18 mouse cellular contexts compared by ENCODE assay signal in genomic region chr11:51840657-51841056, GRCm38 (mm10). TPM values are rescaled to one million over a fixed set of nuclear protein-coding genes. Genes with fewer than 3 reads are reported as not detected.
DNase-seq lines count a peak whose midpoint lies in the region; ATAC-seq and TF ChIP-seq lines count a peak whose summit lies in the region.
"Had no signal": no experiment of that assay in that cellular context is flagged by ENCODE, and none has a peak within 500 bp of the region (broad histone marks: within the 10 kb centered on the region; RNA-seq: fewer than 3 reads in every experiment).

No protein-coding gene starts in this region.

- no peaks in the 10 kb centered on the region for H3K4me1 ChIP-seq in lung, embryonic 14.5 days (ENCODE audit: insufficient read depth)
- no peaks in the 10 kb centered on the region for H3K4me1 ChIP-seq in lung, postnatal 0 days (ENCODE audit: insufficient read depth, low read depth, low read length)
- H3K4me1 ChIP-seq in liver, embryonic 11.5 days (replicated peaks; ENCODE audit: control insufficient read depth, insufficient read depth, low read length), result peaks cover 18% of the 10 kb centered on the region
- H3K4me1 ChIP-seq: midbrain, embryonic 15.5 days had no signal

- no peak for ATAC-seq in lung, embryonic 14.5 days (ENCODE audit: insufficient read depth)
- no peak for ATAC-seq in lung, postnatal 0 days
- ATAC-seq in erythroblast, adult 5-6 weeks (replicated peaks; ENCODE audit: low FRiP score, poor library complexity, severe bottlenecking), result peak; percentile 83
- ATAC-seq in liver, embryonic 11.5 days (replicated peaks; ENCODE audit: low FRiP score), result peak; percentile 83
- ATAC-seq in megakaryocyte progenitor cell, adult 5-6 weeks (replicated peaks; ENCODE audit: poor library complexity), result peak; percentile 84
- ATAC-seq: midbrain, embryonic 15.5 days had no signal

- TF ChIP-seq EP300 in lung, postnatal 0 days (IDR thresholded peaks at IDR 0.05), result no peak

- H3K4me2 ChIP-seq in lung, embryonic 14.5 days, result no peak overlapping the region
- H3K4me2 ChIP-seq in lung, postnatal 0 days (replicated peaks; ENCODE audit: low read depth, low read length), result no peak overlapping the region
- H3K4me2 ChIP-seq in liver, embryonic 11.5 days, result peak overlapping the region; percentile 50
- H3K4me2 ChIP-seq: embryonic facial prominence, embryonic 12.5 days; hindbrain, embryonic 14.5 days; midbrain, embryonic 15.5 days had no signal

- 67% methylated on average over 9 of the region's 9 CpGs for WGBS in lung, embryonic 14.5 days
- WGBS in lung, postnatal 0 days, result 64% methylated on average over 9 of the region's 9 CpGs
- 40% methylated on average over 9 of the region's 9 CpGs for WGBS in liver, embryonic 11.5 days

- no peaks in the 10 kb centered on the region for H3K27me3 ChIP-seq in lung, embryonic 14.5 days (ENCODE audit: insufficient read depth, low read length)
- no peaks in the 10 kb centered on the region for H3K27me3 ChIP-seq in lung, postnatal 0 days (replicated peaks; ENCODE audit: insufficient read depth, low read length)
- H3K27me3 ChIP-seq in liver, embryonic 11.5 days (replicated peaks; ENCODE audit: control insufficient read depth, insufficient read depth, low read length), result no peaks in the 10 kb centered on the region
- H3K27me3 ChIP-seq: embryonic facial prominence, embryonic 12.5 days; midbrain, embryonic 15.5 days had no signal

- no peak overlapping the region for H3K9ac ChIP-seq in lung, embryonic 14.5 days
- H3K9ac ChIP-seq in lung, postnatal 0 days (replicated peaks; ENCODE audit: low read depth), result no peak overlapping the region
- H3K9ac ChIP-seq in liver, embryonic 11.5 days (ENCODE audit: low read depth, low read length), result no peak overlapping the region; the same call in 1 of the 2 replicates
- H3K9ac ChIP-seq: embryonic facial prominence, embryonic 12.5 days; hindbrain, embryonic 14.5 days; midbrain, embryonic 15.5 days had no signal

- H3K9me3 ChIP-seq in lung, embryonic 14.5 days (ENCODE audit: low read depth, low read length), result no peaks in the 10 kb centered on the region
- H3K9me3 ChIP-seq in lung, postnatal 0 days (ENCODE audit: low read length), result no peaks in the 10 kb centered on the region
- H3K9me3 ChIP-seq in liver, embryonic 11.5 days (ENCODE audit: control insufficient read depth, low read length), result no peaks in the 10 kb centered on the region
- H3K9me3 ChIP-seq: embryonic facial prominence, embryonic 12.5 days; heart, embryonic 10.5 days; midbrain, embryonic 15.5 days had no signal

- H3K4me3 ChIP-seq in lung, embryonic 14.5 days (ENCODE audit: low read depth, low read length), result no peak overlapping the region
- H3K4me3 ChIP-seq in lung, postnatal 0 days (ENCODE audit: low read depth, low read length), result no peak overlapping the region
- H3K4me3 ChIP-seq in liver, embryonic 11.5 days (ENCODE audit: low read depth, low read length), result no peak overlapping the region
- H3K4me3 ChIP-seq: embryonic facial prominence, embryonic 12.5 days; heart, embryonic 10.5 days; midbrain, embryonic 15.5 days had no signal

- H3K27ac ChIP-seq in lung, embryonic 14.5 days (ENCODE audit: low read depth), result 0 out of 2 replicates have a peak overlapping the region, but pooled peaks have one; percentile 2
- H3K27ac ChIP-seq in lung, postnatal 0 days (ENCODE audit: low read length), result no peak overlapping the region
- H3K27ac ChIP-seq in liver, embryonic 11.5 days (ENCODE audit: low read depth, low read length), result peak overlapping the region; percentile 74
- H3K27ac ChIP-seq: embryonic facial prominence, embryonic 12.5 days; heart, embryonic 10.5 days; hindbrain, embryonic 14.5 days; midbrain, embryonic 15.5 days had no signal

- no peak for DNase-seq in lung, embryonic 14.5 days
- no peak for DNase-seq in lung, postnatal 0 days (ENCODE audit: low spot score)
- no peak for DNase-seq in liver, embryonic 11.5 days (ENCODE audit: low spot score)
- DNase-seq in cerebellum, adult 9-11 months, result no peak
- no peak for DNase-seq in gastrocnemius, postnatal 4 days (ENCODE audit: low spot score in 2 of 2)
- DNase-seq in cerebellum, adult 11 months, result no peak
- DNase-seq: heart, postnatal 14 days; kidney, adult 8-10 months; layer of hippocampus, adult 9-11 months; lung, adult 2 months; retina, postnatal 1 day; thymus, postnatal 14 days had no signal

- 0 out of 2 replicates have a peak, but pooled peaks cover 4% of the 10 kb centered on the region for H3K36me3 ChIP-seq in lung, embryonic 14.5 days (ENCODE audit: insufficient read depth)
- peaks cover 5% of the 10 kb centered on the region; the same call in 1 of the 2 replicates for H3K36me3 ChIP-seq in lung, postnatal 0 days (ENCODE audit: insufficient read depth, low read length)
- H3K36me3 ChIP-seq in liver, embryonic 11.5 days (ENCODE audit: control insufficient read depth, insufficient read depth, low read length), result no peaks in the 10 kb centered on the region
- H3K36me3 ChIP-seq: embryonic facial prominence, embryonic 12.5 days; heart, embryonic 10.5 days; midbrain, embryonic 15.5 days had no signal

- no peak for TF ChIP-seq CTCF in lung, embryonic 14.5 days (IDR thresholded peaks at IDR 0.05; ENCODE audit: low read depth)
- no peak for TF ChIP-seq CTCF in lung, postnatal 0 days (IDR thresholded peaks at IDR 0.05)

RNA-seq across cellular contexts. Expression of gene Jade2, which starts 16.8 kb away (rescaled TPM):
- 1.3 and 1.6 TPM in 2 replicates for polyA plus RNA-seq in lung, embryonic 14.5 days (2014; fragmentation: Nextera tagmentation; extraction: Ambion mirVana)
- 3.1 and 3.9 TPM in 2 replicates for polyA plus RNA-seq in lung, postnatal 0 days (2015; fragmentation: Nextera tagmentation; extraction: Ambion mirVana)
- total RNA-seq in erythroblast, adult 5-6 weeks (2015; ENCODE audit: low replicate concordance), result 1.7 and 3.8 TPM in 2 replicates
- 2.4 and 2.6 TPM in 2 replicates for total RNA-seq in erythroblast, adult 5-6 weeks (2017; ENCODE audit: low replicate concordance)
- 0.59 and 1.2 TPM in 2 replicates for polyA plus RNA-seq in liver, embryonic 11.5 days (2014; fragmentation: Nextera tagmentation; extraction: Ambion mirVana)
- total RNA-seq in megakaryocyte progenitor cell, adult 5-6 weeks (2015), result 5.7 and 7.7 TPM in 2 replicates
- total RNA-seq in megakaryocyte progenitor cell, adult 5-6 weeks (2017), result 6.0 and 7.0 TPM in 2 replicates
- total RNA-seq in gastrocnemius, postnatal 4 days (2021), result 1 to 10 TPM; 2.1 to 2.2 TPM

Comparison
In these comparisons a context has a peak if more than half of its experiments do, and no peak if none do; other contexts are left out.
1. ATAC-seq: peak in erythroblast, adult 5-6 weeks (single experiment), liver, embryonic 11.5 days (single experiment) and megakaryocyte progenitor cell, adult 5-6 weeks (single experiment); none in lung, embryonic 14.5 days (single experiment) and lung, postnatal 0 days (single experiment).